Comparison of ENCODE assay signal across 9 mouse cellular contexts in the genomic region with DNA sequence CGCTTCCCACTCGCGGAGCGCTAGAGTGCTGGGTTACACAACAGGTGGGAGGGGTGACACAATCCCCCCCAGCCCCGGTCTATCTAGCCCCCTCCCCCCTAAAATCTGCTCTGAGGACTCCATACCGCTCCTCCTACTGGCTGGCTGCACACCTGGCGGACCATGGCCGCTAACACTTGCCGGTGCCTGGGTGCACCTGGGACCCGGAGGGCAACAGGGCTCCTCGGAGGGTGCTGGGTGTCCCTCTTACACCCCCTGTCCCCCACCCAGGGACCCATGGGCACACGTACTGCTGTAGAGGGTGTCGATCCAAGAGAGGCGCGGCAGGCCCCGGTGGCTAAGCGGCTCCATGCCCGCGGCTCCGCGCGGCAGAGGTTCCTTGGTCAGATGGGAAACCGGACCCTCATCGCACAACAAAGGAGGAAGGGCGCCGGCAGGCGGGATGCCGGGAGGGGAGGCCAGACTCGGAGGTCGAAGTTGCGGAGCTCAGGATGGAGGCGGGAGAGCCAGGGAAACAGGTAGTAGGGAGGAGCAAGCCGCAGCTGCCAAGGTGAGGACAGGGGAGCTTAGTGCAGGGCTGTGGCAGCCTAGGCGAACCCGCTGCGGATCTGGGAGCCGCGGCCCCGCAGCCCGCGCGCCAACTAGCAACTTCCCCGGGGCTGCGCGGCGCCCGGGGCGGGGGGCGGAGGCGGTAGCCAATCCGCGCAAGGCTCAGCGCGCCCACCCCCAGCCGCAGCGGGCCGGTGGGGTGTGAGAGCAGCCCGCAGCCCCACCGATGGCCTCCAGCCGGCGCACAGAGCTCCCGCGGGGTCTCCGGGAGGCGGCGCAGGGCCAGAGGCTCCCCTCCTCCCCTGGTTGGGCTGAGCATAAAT. TPM values are rescaled to one million over a fixed set of nuclear protein-coding genes. Genes with fewer than 3 reads are reported as not detected.
DNase-seq lines count a peak whose midpoint lies in the region; ATAC-seq and TF ChIP-seq lines count a peak whose summit lies in the region.
"Had no signal": no experiment of that assay in that cellular context is flagged by ENCODE, and none has a peak within 500 bp of the region (broad histone marks: within the 10 kb centered on the region; RNA-seq: fewer than 3 reads in every experiment).

No protein-coding gene starts in this region.

- H3K4me2 ChIP-seq in heart, embryonic 11.5 days: peak overlapping the region; percentile 94
- H3K4me2 ChIP-seq in forebrain, embryonic 12.5 days: peak overlapping the region; percentile 98
- peak overlapping the region; percentile 98 for H3K4me2 ChIP-seq in intestine, embryonic 15.5 days (replicated peaks)

- DNase-seq in heart, adult 11 months: no peak
- DNase-seq in adrenal gland, adult 2 months: peak; percentile 56
- peak; percentile 33 for DNase-seq in liver
- no peak for DNase-seq in spleen, postnatal 4 days (ENCODE audit: low spot score in 2 of 2)

- H3K4me3 ChIP-seq in heart, embryonic 11.5 days (ENCODE audit: low read depth, low read length): peak overlapping the region; percentile 52
- H3K4me3 ChIP-seq in forebrain, embryonic 12.5 days (replicated peaks): peak overlapping the region; percentile 70
- peak overlapping the region; percentile 59 for H3K4me3 ChIP-seq in intestine, embryonic 15.5 days (replicated peaks)
- H3K4me3 ChIP-seq in olfactory bulb, adult 2 months (ENCODE audit: insufficient read depth, low read depth, low read length): peak overlapping the region; percentile 92
- H3K4me3 ChIP-seq: myocyte had no signal

- TF ChIP-seq CTCF in olfactory bulb, adult 2 months (IDR thresholded peaks at IDR 0.05; ENCODE audit: insufficient read depth, low read depth, low read length): no peak

- under 1% methylated on average over 59 of the region's 66 CpGs for WGBS in heart, embryonic 11.5 days (ENCODE audit: insufficient replicate concordance)
- WGBS in forebrain, embryonic 12.5 days: under 1% methylated on average over 64 of the region's 66 CpGs
- 1% methylated on average over 66 of the region's 66 CpGs for WGBS in intestine, embryonic 15.5 days
- 2% methylated on average over 66 of the region's 66 CpGs for WGBS in olfactory bulb, adult 2 months

- TF ChIP-seq POLR2A in olfactory bulb, adult 2 months (IDR thresholded peaks at IDR 0.05; ENCODE audit: insufficient read depth, low read depth, low read length): peak; percentile 49; the same call in 1 of the 2 replicates

- peaks cover 11% of the 10 kb centered on the region for H3K27me3 ChIP-seq in heart, embryonic 11.5 days (ENCODE audit: control insufficient read depth, insufficient read depth, low read length)
- peaks cover 20% of the 10 kb centered on the region for H3K27me3 ChIP-seq in forebrain, embryonic 12.5 days
- H3K27me3 ChIP-seq in intestine, embryonic 15.5 days (replicated peaks): peaks cover 13% of the 10 kb centered on the region; the same call in 1 of the 2 replicates

- no peak; the same call in 1 of the 2 replicates for ATAC-seq in heart, embryonic 11.5 days (replicated peaks; ENCODE audit: insufficient number of reproducible peaks, low FRiP score, low TSS enrichment)
- ATAC-seq in forebrain, embryonic 12.5 days (ENCODE audit: low FRiP score): peak; percentile 82
- ATAC-seq in intestine, embryonic 15.5 days: peak; percentile 84

- H3K36me3 ChIP-seq in heart, embryonic 11.5 days (ENCODE audit: control insufficient read depth, insufficient read depth, low read length): no peaks in the 10 kb centered on the region
- H3K36me3 ChIP-seq in forebrain, embryonic 12.5 days (replicated peaks): no peaks in the 10 kb centered on the region
- H3K36me3 ChIP-seq in intestine, embryonic 15.5 days: no peaks in the 10 kb centered on the region

- H3K4me1 ChIP-seq in heart, embryonic 11.5 days (ENCODE audit: control insufficient read depth, insufficient read depth, low read length): 0 out of 2 replicates have a peak, but pooled peaks cover 3% of the 10 kb centered on the region
- peaks cover 38% of the 10 kb centered on the region for H3K4me1 ChIP-seq in forebrain, embryonic 12.5 days
- H3K4me1 ChIP-seq in intestine, embryonic 15.5 days (replicated peaks): peaks cover 17% of the 10 kb centered on the region
- H3K4me1 ChIP-seq in olfactory bulb, adult 2 months (ENCODE audit: control insufficient read depth, insufficient read depth, low read length): peaks cover 26% of the 10 kb centered on the region

- peak overlapping the region; percentile 58 for H3K9ac ChIP-seq in heart, embryonic 11.5 days (ENCODE audit: low read depth, low read length)
- peak overlapping the region; percentile 88 for H3K9ac ChIP-seq in forebrain, embryonic 12.5 days
- peak overlapping the region; percentile 62 for H3K9ac ChIP-seq in intestine, embryonic 15.5 days

- no peaks in the 10 kb centered on the region for H3K9me3 ChIP-seq in heart, embryonic 11.5 days (replicated peaks; ENCODE audit: control insufficient read depth, low read length)
- H3K9me3 ChIP-seq in forebrain, embryonic 12.5 days: no peaks in the 10 kb centered on the region
- no peaks in the 10 kb centered on the region for H3K9me3 ChIP-seq in intestine, embryonic 15.5 days

- no peak overlapping the region for H3K27ac ChIP-seq in heart, embryonic 11.5 days (ENCODE audit: low read depth, low read length)
- no peak overlapping the region; the same call in 1 of the 2 replicates for H3K27ac ChIP-seq in forebrain, embryonic 12.5 days
- no peak overlapping the region for H3K27ac ChIP-seq in intestine, embryonic 15.5 days
- peak overlapping the region; percentile 90 for H3K27ac ChIP-seq in olfactory bulb, adult 2 months (ENCODE audit: insufficient read depth, low read depth, low read length)

RNA-seq across cellular contexts. Expression of gene Abr, which starts 51.1 kb away (rescaled TPM):
- 22.9 and 26.2 TPM in 2 replicates for polyA plus RNA-seq in heart, embryonic 11.5 days (2014; fragmentation: Nextera tagmentation; extraction: Ambion mirVana)
- 10 to 100 TPM; 46.2 to 76.2 TPM for total RNA-seq in adrenal gland, adult 2 months (2021)
- polyA plus RNA-seq in adrenal gland, adult 2 months (2012; rRNA removed): 47.7 and 49.6 TPM in 2 replicates
- polyA plus RNA-seq in forebrain, embryonic 12.5 days (2016; fragmentation: Nextera tagmentation; extraction: Ambion mirVana): 73.4 and 77.7 TPM in 2 replicates
- polyA plus RNA-seq in intestine, embryonic 15.5 days (2015; fragmentation: Nextera tagmentation; extraction: Ambion mirVana): 37.9 and 38.3 TPM in 2 replicates
- 133 and 244 TPM in 2 replicates for polyA plus RNA-seq in olfactory bulb, adult 2 months (2012; ENCODE audit: insufficient read depth, insufficient read length, low replicate concordance, missing spikeins)

Comparison
In these comparisons a context has a peak if more than half of its experiments do, and no peak if none do; other contexts are left out.
1. DNase-seq: peak in adrenal gland, adult 2 months (single experiment) and liver (single experiment); none in heart, adult 11 months (single experiment) and spleen, postnatal 4 days (0 of 2).
2. Peak in every context shown above with its lines, with median percentiles within 50 percentile points of each other: H3K4me2 ChIP-seq, H3K4me3 ChIP-seq and H3K9ac ChIP-seq.